Mouse (Mus musculus) G1E (cell line): ENCODE results near the gene Nrl.

Experiments
- CTCF ChIP-seq: IDR thresholded peaks from 2 replicates; pipeline ENCODE4 v1.5.1; 2012; ENCODE audit warnings: low read depth, low read length, inconsistent platforms, mixed read lengths
- GATA1 ChIP-seq: IDR thresholded peaks from 2 replicates; pipeline ENCODE4 v1.6.1; 2012; ENCODE audit warnings: borderline replicate concordance, low read length, inconsistent platforms, mixed read lengths
- POLR2AphosphoS5 ChIP-seq: IDR thresholded peaks from 2 replicates; pipeline ENCODE4 v1.6.1; 2012; ENCODE audit warnings: low read depth, low read length, inconsistent platforms; ENCODE audit not compliant: insufficient replicate concordance
- TAL1 ChIP-seq: conservative IDR thresholded peaks from 2 replicates; pipeline ENCODE4 v1.6.1; 2012; ENCODE audit warnings: low read depth, low read length, inconsistent platforms, mixed read lengths

GRCm38 (mm10) chr14:55557003-55557402, 32.2 kb upstream of the Nrl start:
- TF ChIP-seq POLR2AphosphoS5 (no peak), CTCF (peak; percentile 43; the same call in 1 of the 2 replicates), GATA1 (no peak), TAL1 (no peak)
